Mouse (Mus musculus): Measurements from ENCODE around the gene Fam193a. TPM values are rescaled to one million over a fixed set of nuclear protein-coding genes. Genes with fewer than 3 reads are reported as not detected.

The Fam193a gene
- not detected in 2 replicates for polyA plus RNA-seq (2012; ENCODE audit: insufficient read depth, insufficient read length, low replicate concordance, missing spikeins)

- under 1% methylated on average over 59 of the region's 64 CpGs for WGBS
- no peaks in the 10 kb centered on the region for H3K4me1 ChIP-seq (ENCODE audit: control insufficient read depth, insufficient read depth, low read length)
- H3K4me3 ChIP-seq (ENCODE audit: insufficient read depth, low read depth, low read length): peak within 1 kb of the TSS; percentile 99
- H3K27ac ChIP-seq (ENCODE audit: insufficient read depth, low read depth, low read length): peak within 1 kb of the TSS; percentile 43
- TF ChIP-seq CTCF (IDR thresholded peaks at IDR 0.05; ENCODE audit: insufficient read depth, low read depth, low read length): no peak
- peak; percentile 65; the same call in 1 of the 2 replicates for TF ChIP-seq POLR2A (IDR thresholded peaks at IDR 0.05; ENCODE audit: insufficient read depth, low read depth, low read length)
These were observed at the start of gene Fam193a for GRCm38 (mm10) chr5:34369341-34370021. Gene Fam193a, plus strand, starts transcription at chr5:34369933.

DNA sequence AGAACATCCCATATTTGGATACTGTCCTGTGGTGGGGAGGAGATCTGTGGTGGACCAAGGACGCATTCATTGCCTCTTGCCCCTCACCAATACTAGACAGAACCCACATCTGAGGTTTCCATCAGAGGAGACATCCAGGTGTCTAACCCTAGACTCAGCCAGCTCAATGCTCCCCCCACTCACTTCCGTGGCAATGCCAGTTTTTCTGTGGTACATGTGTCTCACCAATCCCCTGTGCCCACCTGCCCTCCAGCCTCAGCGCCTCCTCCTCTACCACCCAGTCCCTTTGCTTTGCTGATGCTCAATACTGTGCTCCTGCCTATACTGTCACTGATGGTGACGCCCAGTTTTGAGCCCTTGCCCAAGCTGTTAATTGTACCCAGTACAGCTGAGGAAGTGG is 48.5 kb upstream of the Fam193a start:
- H3K27ac ChIP-seq (ENCODE audit: insufficient read depth, low read depth, low read length): no peak overlapping the region
- H3K4me1 ChIP-seq (ENCODE audit: control insufficient read depth, insufficient read depth, low read length): peaks cover 6% of the 10 kb centered on the region
- WGBS: 76% methylated on average over 4 of the region's 4 CpGs
- no peak overlapping the region for H3K4me3 ChIP-seq (ENCODE audit: insufficient read depth, low read depth, low read length)
- TF ChIP-seq CTCF (IDR thresholded peaks at IDR 0.05; ENCODE audit: insufficient read depth, low read depth, low read length) (no peak), POLR2A (IDR thresholded peaks at IDR 0.05; ENCODE audit: insufficient read depth, low read depth, low read length) (no peak)

DNA sequence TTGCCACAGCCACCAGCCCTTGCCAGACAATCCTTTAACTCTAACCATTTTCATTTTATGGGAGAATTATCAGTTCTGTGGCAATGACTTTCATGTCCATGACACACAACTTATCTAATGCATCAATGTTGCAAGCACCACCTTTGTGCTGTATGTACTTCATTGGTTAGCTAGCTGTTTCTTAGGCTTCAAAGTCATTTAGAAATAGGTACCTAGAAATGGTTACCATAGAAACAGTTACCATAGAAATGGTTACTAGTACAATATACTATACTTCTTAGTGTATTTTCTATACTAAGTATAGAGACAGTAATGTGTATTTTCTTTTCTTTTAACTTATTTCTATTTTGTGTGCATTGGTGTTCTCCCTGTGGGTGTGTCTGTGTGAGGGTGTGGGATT is 44.4 kb upstream of the Fam193a start:
- no peak overlapping the region for H3K27ac ChIP-seq (ENCODE audit: insufficient read depth, low read depth, low read length)

DNA sequence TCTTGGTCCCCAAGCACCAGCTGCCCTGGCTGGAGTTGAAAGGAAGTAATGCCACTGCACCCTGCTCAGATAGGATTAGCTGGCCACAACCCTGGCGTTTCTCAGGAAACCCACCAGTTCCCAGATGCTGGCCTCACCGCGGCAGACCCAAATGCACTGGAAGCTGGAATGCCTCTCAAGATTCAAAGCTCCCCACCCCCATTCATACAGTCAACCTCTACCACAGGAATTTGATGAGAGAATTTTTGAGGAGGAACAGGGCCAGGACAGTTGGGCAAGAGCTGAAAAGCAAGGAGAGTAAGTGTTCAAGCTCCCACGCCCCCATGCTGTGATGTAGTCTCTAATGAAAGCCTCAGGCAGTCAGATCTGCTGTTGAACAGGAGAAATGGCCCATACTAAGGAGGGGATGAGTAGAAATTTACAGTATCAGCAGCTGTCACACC is 43.5 kb upstream of the Fam193a start:
- WGBS: 27% methylated on average over 4 of the region's 4 CpGs
- TF ChIP-seq CTCF (IDR thresholded peaks at IDR 0.05; ENCODE audit: insufficient read depth, low read depth, low read length): no peak
- no peak for TF ChIP-seq POLR2A (IDR thresholded peaks at IDR 0.05; ENCODE audit: insufficient read depth, low read depth, low read length)

More for the DNA sequence above, 44.4 kb upstream of the Fam193a start:
- H3K4me1 ChIP-seq (ENCODE audit: control insufficient read depth, insufficient read depth, low read length): peaks cover 15% of the 10 kb centered on the region
- no peak for TF ChIP-seq CTCF (IDR thresholded peaks at IDR 0.05; ENCODE audit: insufficient read depth, low read depth, low read length)
- no peak for TF ChIP-seq POLR2A (IDR thresholded peaks at IDR 0.05; ENCODE audit: insufficient read depth, low read depth, low read length)
- no peak overlapping the region for H3K4me3 ChIP-seq (ENCODE audit: insufficient read depth, low read depth, low read length)

DNA sequence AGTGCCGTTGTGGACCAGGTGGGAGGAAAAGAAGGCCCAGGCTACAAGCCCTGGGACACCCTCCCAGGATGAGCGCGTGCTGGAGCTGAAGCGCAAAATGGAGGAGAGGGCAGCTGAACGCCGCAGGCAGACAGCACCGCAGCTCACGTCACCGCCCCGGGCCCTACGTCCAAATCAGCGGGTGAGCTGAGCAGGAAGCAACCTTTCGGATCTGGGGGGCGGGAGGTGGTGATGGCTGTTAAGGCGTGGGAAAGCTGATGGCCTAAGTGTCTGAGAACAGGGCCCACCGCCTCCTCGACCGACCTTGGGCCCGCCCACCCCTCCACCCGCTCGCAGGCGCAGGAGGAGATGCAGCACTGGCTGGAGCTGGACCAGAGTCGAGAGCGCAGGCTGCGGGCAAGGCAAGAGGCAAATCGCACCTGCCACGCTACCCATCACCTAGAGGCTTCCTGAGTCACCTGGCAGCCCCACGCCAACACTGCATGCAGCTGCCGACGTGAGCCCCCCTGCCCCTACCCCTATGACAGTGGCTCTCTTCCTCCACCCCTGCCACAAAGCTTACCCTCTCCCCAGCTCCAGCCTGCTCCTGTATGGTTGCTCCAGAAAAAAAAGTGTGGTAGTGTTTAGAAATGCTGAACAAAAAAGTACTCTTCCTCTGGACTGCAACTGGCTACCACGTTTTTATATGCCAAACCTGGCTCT is 42.7 kb upstream of the Fam193a start:
- TF ChIP-seq POLR2A (IDR thresholded peaks at IDR 0.05; ENCODE audit: insufficient read depth, low read depth, low read length) (no peak), CTCF (IDR thresholded peaks at IDR 0.05; ENCODE audit: insufficient read depth, low read depth, low read length) (no peak)
- Histone ChIP-seq H3K27ac (ENCODE audit: insufficient read depth, low read depth, low read length) (no peak overlapping the region), H3K4me1 (ENCODE audit: control insufficient read depth, insufficient read depth, low read length) (peaks cover 15% of the 10 kb centered on the region), H3K4me3 (ENCODE audit: insufficient read depth, low read depth, low read length) (peak overlapping the region; percentile 28)
- 15% methylated on average over 31 of the region's 31 CpGs for WGBS

More for the DNA sequence above, 43.5 kb upstream of the Fam193a start:
- Histone ChIP-seq H3K27ac (ENCODE audit: insufficient read depth, low read depth, low read length) (no peak overlapping the region), H3K4me1 (ENCODE audit: control insufficient read depth, insufficient read depth, low read length) (peaks cover 15% of the 10 kb centered on the region), H3K4me3 (ENCODE audit: insufficient read depth, low read depth, low read length) (no peak overlapping the region)

GRCm38 (mm10) chr5:34330136-34330535 is 39.6 kb upstream of the Fam193a start:
- TF ChIP-seq POLR2A (IDR thresholded peaks at IDR 0.05; ENCODE audit: insufficient read depth, low read depth, low read length) (no peak), CTCF (IDR thresholded peaks at IDR 0.05; ENCODE audit: insufficient read depth, low read depth, low read length) (no peak)
- WGBS: 84% methylated on average over 2 of the region's 2 CpGs
- H3K4me3 ChIP-seq (ENCODE audit: insufficient read depth, low read depth, low read length): no peak overlapping the region
- H3K27ac ChIP-seq (ENCODE audit: insufficient read depth, low read depth, low read length): no peak overlapping the region
- peaks cover 12% of the 10 kb centered on the region for H3K4me1 ChIP-seq (ENCODE audit: control insufficient read depth, insufficient read depth, low read length)

DNA sequence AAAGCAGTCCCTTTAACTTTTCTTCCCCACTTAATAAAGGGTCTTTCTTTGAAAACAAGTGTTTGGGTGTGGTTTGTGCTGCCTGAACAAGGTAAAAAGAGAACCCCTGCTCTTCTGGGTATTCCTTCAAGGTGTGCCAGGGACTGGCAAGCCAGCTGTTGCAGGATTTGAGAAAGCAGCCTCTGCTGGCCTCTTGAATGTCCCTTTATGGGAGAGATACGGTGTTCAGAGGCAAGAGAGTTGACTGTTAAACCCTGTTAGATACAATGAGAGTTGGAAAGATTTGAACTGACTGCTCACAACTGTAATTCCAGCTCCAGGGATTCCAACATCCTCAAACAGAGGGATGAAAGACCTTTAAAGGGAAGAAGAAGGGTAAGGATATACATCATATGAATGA is 35.7 kb upstream of the Fam193a start:
- H3K4me1 ChIP-seq (ENCODE audit: control insufficient read depth, insufficient read depth, low read length): peaks cover 7% of the 10 kb centered on the region
- no peak overlapping the region for H3K27ac ChIP-seq (ENCODE audit: insufficient read depth, low read depth, low read length)
- 92% methylated on average over 1 of the region's 1 CpGs for WGBS
- no peak overlapping the region for H3K4me3 ChIP-seq (ENCODE audit: insufficient read depth, low read depth, low read length)
- TF ChIP-seq POLR2A (IDR thresholded peaks at IDR 0.05; ENCODE audit: insufficient read depth, low read depth, low read length) (no peak), CTCF (IDR thresholded peaks at IDR 0.05; ENCODE audit: insufficient read depth, low read depth, low read length) (no peak)

- TF ChIP-seq CTCF (IDR thresholded peaks at IDR 0.05; ENCODE audit: insufficient read depth, low read depth, low read length) (no peak), POLR2A (IDR thresholded peaks at IDR 0.05; ENCODE audit: insufficient read depth, low read depth, low read length) (no peak)
- WGBS: 3% methylated on average over 21 of the region's 21 CpGs
- Histone ChIP-seq H3K4me3 (ENCODE audit: insufficient read depth, low read depth, low read length) (peak overlapping the region; percentile 67), H3K4me1 (ENCODE audit: control insufficient read depth, insufficient read depth, low read length) (peaks cover 9% of the 10 kb centered on the region), H3K27ac (ENCODE audit: insufficient read depth, low read depth, low read length) (peak overlapping the region; percentile 76)
These were observed 34.1 kb upstream of the Fam193a start for GRCm38 (mm10) chr5:34335539-34336096.

Measured in olfactory bulb, adult 2 months (tissue).